Mouse (Mus musculus): ENCODE data around the gene Pfkfb4. TPM values are rescaled to one million over a fixed set of nuclear protein-coding genes. Genes with fewer than 3 reads are reported as not detected.
A peak's percentile ranks its signal among the peaks of the same experiment; 100 is the strongest.

Pfkfb4 gene
- total RNA-seq, 4 experiments from 2014 or later = 1.4 to 2.1 (median 1.9) TPM

DNA sequence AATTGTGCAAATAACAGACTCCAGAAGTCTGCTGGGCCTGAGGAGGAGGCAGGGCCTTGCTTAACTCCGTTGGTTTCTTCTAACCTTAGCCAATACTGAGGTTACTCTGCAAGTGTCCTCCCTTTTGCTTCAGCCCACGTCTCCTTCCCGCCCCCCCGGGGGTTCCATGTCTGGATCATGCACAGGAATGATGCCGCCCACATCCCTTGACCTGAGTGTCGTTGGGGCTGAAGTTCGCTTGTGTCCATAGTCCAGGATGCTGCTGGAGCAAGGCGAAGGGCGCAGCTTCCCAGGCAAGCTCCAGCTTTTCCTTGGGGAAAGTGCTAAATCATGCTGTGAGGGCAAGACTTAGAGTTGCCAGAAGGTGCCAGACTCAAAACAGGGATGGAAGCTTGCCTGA, 4.8 kb downstream of the Pfkfb4 start:
- no peak for DNase-seq (ENCODE audit: low spot score)

DNA sequence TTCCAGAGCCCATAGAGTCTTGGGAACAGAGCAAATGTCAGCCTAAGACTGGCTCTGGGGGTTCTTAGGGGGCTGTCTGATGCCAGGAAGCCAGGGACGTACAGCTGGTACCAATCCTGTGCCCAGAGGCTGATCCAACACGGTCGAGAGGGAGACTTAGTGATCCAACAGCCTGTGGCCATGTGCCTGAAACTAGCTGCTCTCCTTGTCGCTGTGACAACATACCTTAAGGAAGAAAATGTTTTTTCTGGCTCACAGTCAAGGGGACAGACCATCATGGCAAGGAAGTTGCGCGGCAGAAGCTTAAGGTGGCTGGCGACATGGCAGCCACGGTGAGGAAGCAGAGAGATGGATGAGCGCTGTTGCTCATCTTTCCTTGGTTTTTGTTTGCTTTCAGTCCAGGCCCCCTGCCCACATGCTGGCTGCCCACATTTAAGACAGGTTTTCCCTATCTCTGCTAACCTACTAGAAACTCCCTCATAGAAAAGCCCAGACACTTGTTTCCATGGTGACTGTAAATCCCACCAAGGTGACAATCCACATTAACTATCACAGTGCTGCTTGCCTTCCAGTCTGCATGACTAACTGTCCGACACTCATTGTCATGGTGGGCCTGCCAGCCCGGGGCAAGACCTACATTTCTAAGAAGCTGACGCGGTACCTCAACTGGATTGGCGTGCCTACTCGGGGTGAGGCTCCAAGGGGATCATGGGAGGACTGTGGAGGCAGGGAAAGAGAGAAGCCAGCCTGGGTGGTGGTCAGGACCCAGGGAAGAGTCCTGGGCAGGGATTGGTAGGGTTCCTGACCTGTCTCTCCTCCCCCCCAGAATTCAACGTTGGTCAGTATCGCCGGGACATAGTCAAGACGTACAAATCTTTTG, 6.9 kb downstream of the Pfkfb4 start:
- no peak for DNase-seq (ENCODE audit: low spot score)

DNA sequence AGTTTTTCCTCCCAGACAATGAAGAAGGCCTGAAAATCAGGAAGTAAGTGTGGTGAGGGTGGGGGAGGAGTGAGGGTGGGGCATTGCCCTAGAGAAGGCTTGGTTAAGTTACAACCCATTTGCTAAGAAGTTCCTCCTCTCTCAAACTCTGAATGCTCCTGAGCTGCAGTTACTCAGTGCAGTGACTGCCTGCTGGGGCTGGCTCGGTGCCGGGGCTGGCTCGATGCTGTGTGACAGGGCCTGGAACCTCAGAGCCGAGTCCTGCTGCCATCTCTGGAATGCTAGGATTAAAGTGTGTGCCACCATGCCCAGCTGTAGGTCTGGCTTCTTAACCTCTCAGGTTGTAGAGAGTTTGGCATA, 7.6 kb downstream of the Pfkfb4 start:
- no peak for DNase-seq (ENCODE audit: low spot score)

DNA sequence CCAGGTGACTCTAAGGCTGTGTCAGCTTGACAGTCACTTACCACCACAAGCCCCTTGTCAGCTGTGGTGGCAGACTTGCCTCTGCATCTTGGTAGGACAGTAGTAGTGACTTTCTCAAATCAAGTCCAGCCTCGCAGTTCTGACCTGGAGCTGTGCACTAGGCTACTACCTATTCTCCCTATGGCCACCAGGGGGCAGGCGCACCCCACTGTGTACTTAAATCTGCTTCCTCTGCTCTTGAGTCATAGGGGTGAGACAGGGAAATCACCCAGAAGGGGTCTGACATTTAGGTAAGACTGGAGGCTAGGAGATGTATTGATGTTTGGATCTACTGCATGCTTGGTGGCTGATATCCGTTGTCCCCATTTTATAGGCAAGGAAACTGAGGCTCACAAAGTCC, 9.1 kb downstream of the Pfkfb4 start:
- peak; percentile 61 for DNase-seq (ENCODE audit: low spot score)

DNA sequence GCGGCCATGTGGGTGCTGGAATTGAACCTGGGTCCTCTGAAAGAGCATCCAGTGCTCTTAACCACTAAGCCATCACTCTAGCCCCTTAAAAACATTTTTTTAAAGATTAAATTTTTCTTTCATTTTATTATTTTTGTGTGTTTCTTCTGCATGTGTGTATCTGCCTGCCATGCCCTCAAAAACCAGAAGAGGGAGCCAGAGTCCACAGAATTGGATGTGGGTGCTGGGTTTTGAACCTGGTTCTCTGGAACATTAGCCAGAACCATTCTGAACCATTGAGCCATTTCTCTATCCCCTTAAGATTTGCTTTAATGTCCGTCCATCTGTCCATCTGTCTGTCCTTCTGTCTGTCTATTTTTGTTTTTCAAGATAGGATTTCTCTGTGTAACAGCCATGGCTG, 11.6 kb downstream of the Pfkfb4 start:
- peak; percentile 50 for DNase-seq (ENCODE audit: low spot score)

DNA sequence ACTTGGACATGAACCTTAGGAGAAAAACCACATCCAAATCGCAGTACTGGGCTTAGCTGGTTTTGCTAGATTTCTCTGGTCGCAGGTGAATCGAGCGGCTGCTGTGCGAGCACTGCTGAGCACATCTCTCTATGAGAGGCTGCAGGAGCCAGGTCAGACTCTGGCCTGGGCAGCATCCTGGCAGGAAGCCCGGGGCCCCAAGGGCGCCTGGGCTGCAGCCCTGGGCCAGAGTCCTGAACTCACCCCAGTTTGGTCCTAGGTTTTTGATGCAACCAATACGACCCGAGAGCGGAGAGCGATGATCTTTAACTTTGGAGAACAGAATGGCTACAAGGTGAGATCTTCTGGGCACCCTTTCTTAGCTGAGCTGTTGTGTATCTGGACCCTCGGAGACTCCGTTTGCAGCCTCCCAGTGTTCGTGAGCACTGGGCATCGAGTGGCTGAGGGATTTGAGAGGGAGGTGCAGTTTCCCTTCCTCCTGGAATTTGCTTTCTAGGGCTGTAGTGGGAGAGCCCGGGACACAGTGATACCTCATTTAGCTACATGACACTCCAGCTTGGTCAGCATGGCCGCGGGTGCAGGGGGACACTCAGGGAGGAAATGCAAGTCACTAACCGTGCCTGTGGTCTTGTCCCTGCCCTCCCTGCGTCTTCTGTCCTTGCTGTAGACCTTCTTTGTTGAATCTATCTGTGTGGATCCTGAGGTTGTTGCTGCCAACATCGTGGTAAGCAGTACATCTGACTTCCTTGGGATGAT, 15.6 kb downstream of the Pfkfb4 start:
- DNase-seq (ENCODE audit: low spot score) = no peak

DNA sequence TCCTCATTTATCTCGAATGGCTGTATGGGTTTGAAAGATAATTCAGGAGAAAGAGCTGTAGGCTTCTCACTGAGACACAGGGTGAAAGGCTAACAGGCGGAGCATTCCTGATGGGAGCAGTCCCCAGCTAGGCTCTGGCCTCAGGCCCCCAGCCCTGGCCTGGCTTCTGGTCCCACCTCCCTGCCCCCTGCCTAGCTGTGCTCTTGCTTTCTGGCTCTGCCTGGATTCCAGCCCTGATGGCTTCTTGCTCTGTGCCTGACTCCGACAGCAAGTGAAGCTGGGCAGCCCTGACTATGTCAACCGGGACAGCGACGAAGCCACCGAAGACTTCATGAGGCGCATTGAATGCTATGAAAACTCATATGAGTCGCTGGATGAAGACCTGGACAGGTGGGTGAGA, 16.5 kb downstream of the Pfkfb4 start:
- DNase-seq (ENCODE audit: low spot score) = no peak

DNA sequence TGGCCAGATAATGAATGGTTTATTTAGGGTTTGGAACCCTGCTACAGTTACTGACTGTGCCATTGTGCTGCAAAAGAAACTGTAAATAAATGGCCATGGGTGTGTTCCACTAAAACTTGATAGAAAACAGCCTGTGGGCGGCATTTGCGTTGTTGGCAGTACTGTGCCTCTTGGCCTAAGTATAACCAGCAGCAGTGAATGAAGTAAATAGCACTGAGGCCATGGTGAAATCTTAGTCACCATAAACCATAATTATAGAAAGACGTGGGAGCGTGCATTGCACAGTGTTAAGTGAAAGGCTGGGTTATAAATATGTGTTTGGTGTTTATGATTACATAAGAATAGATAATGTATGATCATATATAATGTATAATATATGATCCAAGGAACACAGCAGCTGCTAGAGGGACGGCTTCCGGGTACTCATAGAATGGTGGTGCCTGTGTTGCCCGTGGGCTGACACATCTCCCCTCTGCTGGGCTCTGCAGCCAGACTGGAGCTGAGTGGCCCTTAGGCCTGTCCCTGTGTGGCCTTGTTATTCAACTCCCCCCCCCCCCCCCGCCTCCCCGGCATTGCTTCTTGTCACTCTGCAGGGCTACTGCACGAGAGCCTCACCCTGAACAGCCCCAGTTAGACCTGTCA, 17.5 kb downstream of the Pfkfb4 start:
- DNase-seq (ENCODE audit: low spot score) = no peak

DNA sequence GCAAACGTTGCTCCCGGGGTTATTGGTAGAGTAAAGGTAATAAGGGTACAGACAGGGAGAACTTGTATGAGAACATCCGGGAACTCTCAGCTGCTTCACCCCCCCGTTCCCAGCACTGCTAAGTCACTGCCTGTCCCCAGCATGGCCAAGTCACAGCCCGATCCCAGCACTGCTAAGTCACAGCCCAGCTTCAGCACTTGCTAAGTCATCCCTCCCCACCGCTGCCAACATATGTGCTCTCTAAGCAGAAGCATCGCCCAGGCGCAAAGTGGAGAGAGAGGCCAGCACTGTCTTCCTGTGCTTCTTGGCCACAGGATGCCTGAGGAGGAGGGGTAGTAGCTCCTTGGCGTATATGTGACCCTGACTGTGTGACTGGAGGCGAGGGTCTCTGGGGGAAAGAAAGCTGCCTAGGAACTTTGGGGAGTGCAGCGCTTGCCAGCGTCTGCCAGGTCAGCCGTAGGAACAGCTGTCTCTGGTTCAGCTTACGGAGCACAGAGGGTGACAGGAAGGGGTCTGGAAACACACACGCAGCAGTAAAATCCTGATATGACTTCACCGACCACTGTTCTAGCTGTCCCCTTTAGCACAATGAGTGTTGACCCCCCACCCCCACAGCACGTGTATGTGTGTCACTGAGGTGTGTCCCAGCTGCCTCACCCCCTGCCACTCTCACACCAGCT, 18.2 kb downstream of the Pfkfb4 start:
- DNase-seq (ENCODE audit: low spot score) = peak; percentile 58

DNA sequence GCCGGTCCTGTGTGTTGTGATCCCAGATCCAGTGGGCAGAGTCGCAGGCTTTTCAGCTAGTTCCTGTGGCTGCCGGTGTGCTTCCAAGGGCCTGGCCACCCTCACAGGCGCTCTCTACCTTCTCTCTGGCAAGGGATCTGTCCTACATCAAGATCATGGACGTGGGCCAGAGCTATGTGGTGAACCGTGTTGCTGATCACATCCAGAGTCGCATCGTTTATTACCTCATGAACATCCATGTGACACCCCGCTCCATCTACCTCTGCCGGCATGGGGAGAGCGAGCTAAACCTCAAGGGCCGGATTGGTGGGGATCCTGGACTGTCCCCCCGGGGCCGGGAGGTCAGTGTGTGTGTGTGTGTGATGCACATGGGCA, 18.7 kb downstream of the Pfkfb4 start:
- no peak for DNase-seq (ENCODE audit: low spot score)

DNA sequence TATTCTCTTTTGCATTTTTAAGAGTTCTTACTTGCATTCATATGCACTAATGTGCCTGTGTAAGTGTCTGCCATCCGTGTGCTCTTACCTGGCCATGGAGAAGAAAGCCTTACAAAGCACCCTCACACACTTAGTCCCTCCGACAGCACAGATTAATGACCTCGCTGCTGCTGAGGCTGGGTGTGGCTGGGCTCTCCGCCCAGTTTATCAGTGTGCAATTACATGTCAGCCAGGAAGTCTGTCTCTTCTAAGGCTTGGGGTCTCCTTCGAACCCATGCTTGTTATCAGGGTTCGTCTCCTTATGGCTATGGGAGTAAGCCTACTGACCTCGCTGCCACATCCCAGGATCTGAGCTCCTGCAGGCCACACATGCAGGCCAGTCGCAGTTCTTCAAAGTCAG, 23.8 kb downstream of the Pfkfb4 start:
- DNase-seq (ENCODE audit: low spot score) = no peak

DNA sequence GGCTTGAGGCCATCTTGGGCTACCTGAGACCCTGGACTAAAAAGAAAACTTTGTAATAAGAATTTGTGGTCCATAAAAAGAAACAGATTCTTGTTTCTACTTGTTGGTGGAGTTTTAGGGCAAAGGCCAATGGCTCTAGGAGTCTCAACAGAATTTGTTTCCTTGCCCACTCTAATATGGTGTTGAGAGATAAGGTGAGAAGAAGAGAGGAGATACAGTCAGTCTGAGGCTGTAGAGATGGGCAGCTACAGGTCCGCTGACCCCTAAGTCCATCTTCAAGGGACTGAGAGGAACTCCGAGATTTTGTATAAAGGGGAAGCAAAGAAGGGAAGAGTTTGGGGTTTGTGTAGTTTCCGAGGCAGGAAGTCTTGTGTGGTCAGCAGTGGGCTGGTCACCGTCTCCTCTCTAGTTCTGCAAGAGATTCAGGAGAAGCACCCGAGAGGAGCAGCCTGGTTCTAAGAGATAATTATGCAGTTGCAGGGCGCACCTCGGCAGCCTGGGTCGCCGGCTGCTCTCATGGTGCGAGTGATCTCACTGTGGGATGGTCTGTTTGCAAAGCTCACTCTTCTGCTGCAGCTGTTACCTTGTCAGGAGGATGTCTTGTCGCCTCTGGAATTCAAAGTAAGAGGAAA, 25.5 kb downstream of the Pfkfb4 start:
- no peak for DNase-seq (ENCODE audit: low spot score)

DNA sequence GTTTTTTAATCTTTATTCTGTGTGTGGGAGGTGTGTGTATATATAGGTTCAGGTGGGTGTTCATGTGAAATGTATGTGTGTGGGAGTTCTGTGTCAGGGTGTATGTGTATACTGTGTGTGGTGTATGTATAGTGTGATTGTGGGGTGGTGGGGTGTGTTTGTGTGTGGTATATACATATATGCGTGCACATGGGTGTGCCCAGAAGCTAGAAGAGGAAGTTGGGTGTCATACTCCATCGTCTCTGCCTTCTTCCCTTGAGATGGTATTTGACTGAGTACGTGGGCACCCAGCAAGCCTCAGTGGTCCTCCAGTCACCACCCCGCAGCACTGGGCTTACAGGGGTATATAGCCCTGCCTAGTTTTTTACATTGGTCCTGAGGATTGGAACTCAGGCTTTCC, 29.9 kb downstream of the Pfkfb4 start:
- no peak for DNase-seq (ENCODE audit: low spot score)

DNA sequence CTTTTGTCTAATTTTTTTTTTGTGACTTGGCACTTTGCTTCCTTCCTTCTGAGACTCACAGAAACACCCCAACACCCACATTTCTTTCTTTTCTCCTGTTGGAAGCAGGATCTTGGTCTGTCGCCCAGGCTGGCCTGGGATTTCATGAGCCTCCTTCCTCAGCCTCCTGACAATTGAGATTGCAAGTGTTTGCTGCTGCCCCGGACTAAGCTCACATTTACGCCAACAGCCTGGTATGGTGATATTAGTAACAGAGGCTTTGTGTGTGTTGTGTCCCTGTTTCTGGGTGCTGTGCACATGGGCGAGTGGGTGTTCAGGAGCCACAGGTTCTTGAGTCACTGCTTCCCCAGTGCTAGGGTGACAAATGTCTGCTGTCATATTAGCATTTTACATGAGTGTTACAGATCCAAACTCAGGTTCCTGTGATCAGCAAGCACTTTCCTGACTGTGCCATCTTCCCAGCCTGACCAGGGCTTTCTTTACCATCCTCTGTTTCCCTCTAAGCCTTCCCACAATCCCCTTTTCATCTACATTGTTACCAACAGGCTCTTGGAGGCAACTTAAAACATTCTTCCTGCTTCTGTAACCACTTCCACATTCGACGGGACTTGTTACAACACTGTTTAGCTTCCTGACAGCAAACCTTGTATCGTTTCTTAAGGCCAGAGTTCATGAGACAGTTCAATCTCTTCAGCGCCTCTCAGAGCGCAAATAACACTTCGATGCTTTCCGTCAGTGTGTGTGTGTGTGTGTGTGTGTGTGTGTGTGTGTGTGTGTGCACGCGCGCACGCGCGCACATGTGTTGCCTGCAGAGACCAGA, 31.5 kb downstream of the Pfkfb4 start:
- no peak for DNase-seq (ENCODE audit: low spot score)

DNA sequence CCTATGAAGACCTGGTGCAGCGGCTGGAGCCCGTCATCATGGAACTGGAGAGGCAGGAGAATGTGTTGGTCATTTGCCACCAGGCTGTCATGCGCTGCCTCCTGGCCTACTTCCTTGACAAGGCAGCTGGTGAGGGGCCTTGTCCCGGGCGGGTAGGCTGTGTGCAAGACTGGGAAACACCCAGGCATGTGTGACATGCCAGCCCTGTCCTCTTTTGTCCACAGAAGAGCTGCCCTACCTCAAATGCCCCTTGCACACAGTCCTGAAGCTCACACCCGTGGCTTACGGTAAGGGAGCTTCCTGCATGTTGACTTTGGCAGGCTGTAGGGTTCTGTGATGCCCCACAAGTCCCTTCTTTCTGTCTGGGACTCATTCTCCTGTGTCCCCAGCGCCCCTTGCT, 35.9 kb downstream of the Pfkfb4 start:
- peak; percentile 39 for DNase-seq (ENCODE audit: low spot score)

DNA sequence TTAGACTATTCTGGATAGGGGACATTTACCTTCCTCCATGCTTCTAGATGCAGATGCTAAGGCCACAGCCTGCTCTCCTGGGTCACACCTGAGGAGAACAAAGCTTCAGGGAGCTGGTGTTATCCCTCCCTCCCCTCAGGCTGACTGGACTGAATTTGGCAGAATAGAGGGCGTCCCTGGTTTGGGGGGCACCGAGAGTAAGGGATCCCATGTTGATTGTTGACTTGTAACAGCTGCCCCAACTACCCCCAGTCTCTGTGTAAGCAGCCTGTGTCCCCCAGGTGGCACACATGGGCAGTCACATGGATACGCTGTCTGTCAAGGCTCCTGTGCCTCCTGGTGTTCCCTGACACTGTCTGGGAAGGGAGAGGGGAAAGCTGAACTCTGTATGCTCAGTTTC, 36.8 kb downstream of the Pfkfb4 start:
- DNase-seq (ENCODE audit: low spot score) = no peak

DNA sequence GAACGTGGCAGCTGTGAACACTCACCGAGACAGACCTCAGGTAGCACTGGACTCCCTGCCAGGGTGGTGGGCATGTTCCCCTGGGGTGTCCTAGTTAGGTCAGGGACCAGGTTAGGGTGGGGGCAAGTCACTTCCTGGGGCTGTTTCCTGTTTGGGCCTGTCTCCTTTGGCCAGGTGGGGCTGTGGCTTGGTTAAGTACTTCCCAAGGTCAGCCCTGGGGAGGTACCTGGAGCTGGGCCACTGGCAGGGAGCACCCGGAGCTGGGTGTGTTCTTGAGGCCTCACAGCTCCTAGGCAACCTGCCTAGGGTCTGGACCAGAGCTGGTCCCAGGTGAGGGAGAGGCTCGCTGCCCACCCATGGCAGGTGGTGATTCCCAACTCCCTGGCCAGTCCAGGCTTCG, 37.3 kb downstream of the Pfkfb4 start:
- DNase-seq (ENCODE audit: low spot score) = no peak

DNA sequence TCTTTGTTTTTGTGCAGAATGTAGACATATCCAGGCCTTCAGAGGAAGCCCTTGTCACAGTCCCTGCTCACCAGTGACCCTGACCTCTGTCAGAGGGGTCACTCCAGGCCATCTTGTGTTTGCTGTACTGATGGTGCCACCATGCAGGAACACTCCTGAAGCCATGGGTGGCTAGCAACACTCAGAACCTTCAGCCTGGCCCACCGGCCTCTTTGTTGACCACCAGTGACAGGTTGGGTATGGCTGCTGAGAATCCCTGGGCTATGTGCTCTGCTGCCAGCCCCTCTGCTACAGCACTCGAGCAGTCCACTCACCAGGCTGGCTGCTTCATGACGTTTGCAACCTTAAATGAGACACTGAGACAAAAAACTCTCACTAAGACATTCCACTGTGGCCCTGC, 38.7 kb downstream of the Pfkfb4 start:
- DNase-seq (ENCODE audit: low spot score) = no peak

DNA sequence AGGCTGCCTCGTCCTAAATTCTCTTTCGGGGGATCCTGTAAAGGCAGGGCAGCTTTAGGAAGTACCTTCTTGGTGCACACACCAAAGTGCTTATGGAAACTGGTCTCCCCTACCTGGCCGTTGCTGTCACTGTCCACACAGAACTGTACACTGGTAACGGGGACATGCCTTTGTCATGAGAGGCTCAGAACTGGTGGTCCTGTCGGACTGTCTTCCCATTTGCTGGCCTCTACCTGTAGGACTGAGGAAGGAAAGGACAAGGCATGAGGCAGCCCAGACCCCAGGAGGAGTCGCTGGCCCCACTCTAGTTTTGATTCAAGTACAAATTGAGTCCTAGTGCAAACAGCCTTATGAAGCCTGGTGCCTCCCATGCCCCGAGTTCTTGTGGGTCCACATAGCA, 39.4 kb downstream of the Pfkfb4 start:
- no peak for DNase-seq (ENCODE audit: low spot score)

DNA sequence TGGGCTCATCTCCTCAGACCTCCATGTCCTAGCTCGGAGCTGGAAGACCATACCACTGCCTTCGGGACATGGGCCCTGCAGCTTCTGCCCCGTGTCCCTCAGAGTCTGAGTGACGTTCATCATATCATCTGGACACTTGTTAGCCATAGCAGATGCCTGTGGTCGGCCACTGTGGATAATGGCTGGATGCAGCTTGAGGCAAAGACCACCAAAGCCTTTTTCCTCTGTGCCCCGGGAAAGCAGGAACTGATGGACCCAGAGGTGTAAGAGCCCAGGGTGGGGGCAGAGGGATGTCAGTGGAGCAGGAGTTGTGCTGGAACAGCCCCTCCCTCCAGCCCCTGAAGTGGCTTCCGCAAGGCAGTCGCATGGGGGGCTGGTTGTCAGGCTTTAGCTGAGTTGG, 40.1 kb downstream of the Pfkfb4 start:
- DNase-seq (ENCODE audit: low spot score) = no peak

DNA sequence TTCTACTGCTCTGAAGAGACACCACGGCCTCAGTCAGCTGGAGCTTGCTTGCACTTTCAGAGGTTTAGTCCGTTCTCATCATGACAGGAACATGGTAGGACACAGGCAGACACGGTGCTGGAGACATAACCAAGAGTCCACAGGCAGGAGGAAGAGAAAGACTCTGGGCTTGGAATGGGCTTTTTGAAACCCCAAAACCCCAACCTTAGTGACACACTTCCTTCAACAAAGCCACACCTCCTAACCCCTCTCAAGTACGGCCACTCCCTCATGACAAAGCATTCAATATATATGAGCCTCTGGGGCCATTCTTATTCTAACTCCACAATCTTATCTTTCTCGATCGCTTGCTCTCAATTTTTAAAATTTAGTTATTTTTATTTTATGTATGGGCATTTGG, 40.9 kb downstream of the Pfkfb4 start:
- no peak for DNase-seq (ENCODE audit: low spot score)

All from heart, adult 8-10 months (tissue).